Mouse (Mus musculus) liver (tissue): Measurements from ENCODE around the gene Olfr153.
"Not testable (repeated sequence)": the region's sequence is repeated elsewhere in the genome, so short reads cannot be mapped to it uniquely, and the experiment has no call there.

Source experiments
- DNase-seq: peaks from one replicate; pipeline ENCODE4 v3.0.0-alpha.2; 2020; ENCODE audit warnings: mixed read lengths

The Olfr153 gene

DNA sequence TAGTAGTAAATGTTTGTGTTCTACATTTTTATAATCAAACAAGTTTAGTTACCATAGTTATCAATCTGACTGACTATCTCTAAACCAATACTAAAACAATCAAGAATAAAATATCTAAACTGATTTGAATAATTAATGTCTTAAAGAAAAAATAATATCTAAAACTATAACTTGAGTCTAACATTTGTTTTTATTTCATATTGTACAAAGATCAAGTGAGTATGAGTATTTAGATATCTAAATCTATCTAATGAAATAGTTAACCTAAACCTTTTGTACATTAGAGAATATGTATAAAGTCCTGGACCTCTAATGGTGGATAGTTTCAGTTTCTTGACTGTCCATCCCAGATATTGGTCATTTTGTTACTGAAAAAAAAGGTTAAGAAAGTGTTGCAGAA, at the start of gene Olfr153:
Gene Olfr153, plus strand, starts transcription at position 301 of the 400 bp plus-strand sequence.
- DNase-seq = no peak

DNA sequence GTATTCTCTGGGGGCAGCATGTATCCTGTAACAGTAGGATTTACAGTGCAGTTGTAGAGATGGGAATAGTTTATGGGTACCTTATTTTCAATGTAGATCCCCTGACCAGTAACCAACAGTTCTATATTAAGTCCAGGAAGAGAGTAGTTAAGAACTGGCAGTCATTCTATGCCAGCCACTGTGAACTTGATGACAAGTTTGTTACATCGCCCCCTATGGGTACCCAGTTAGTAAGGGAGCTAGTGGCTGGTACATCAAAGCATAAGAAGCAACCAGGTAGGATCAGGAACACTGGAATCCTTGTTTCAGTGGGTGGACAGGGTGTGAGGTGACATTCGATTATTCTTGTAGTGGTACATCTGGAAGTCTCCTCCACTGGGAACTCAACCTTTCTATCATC, 49.3 kb upstream of the Olfr153 start:
- DNase-seq = no peak

DNA sequence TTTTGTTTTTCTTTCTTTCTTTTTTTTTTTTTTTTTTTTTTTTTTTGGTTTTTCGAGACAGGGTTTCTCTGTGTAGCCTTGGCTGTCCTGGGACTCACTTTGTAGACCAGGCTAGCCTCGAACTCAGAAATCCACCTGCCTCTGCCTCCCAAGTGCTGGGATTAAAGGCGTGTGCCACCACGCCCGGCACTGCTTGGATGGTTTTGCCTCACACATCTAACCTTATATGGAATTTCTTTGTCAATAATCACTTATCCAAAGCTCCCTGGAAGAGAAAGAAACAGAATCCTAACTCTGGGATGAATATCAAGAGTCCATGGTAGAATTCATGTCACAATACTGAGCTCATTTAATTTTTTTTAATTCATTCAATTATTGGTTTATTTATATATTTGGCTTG, 34.6 kb upstream of the Olfr153 start, which contains the start of gene Pramel7:
Gene Pramel7, minus strand, starts transcription at position 101 of the 400 bp plus-strand sequence.
- not testable (repeated sequence) for DNase-seq

DNA sequence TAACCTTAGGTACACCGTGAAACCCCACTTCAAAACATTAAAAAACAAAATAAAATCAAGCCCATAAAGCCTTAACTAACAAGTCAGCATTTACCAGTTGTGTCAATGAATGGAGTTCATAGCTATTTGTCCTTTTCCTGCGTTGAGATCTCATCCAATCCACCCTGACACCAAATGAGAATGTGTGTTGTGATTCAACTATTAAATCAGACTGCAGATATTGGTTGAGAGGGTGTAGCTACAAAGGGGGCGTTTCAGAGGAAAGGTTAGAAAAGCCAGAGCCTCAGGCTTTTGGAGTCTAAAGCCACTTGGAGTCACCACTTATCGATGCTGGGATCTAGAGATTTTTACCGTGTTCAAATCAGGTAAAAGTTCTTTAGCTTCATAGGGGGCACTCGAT, 25.3 kb upstream of the Olfr153 start, which contains the start of gene Pramel6:
Gene Pramel6, plus strand, starts transcription at position 301 of the 400 bp plus-strand sequence.
- DNase-seq = no peak

DNA sequence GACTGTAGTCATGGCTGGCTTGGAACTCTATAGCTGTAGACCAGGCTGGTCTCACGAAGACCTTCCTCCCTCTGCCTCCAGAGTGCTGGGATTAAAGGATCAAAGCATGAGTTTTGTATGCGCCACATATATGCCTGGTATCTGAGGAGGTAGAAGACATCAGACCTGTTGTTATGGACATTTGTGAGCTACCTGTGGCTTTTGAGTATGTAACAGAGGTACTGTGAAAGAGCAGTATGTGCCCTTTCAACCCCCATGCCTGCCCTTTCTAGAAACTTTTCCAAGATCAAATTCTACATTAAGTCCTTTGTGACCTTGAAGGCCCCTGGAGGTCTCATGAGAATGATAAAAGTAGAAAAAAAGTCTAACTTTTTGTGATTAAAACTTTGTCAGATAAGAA, 16.6 kb upstream of the Olfr153 start:
- no peak for DNase-seq

DNA sequence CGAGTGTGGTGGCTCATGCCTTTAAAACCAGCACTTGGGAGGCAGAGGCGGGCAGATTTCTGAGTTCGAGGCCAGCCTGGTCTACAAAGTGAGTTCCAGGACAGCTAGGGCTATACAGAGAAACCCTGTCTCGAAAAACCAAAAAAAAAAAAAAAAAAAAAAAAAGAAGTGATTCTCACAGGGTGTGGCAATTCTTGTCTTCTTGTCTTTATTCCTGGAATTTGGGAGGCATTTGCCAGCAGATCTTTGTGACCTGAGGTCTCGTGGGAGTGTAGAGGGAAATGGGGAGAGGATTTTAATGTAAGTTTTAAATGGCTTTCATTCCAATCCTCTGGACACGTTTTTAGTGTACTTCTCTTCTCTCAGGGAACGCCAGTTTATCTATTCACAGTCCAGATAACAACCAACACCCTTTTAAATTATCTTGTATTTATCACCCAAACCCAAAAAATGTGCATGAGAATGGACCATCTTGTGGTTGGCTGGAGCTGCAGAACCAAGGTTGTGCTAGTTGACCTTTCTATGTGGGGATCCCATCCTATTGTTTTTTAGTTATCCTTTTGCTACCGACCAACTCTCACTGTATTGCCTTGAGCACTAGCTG, 16.0 kb upstream of the Olfr153 start:
- no peak for DNase-seq

- DNase-seq = no peak
Observed at GRCm38 (mm10) chr2:87516581-87516980, 15.0 kb upstream of the Olfr153 start.

DNA sequence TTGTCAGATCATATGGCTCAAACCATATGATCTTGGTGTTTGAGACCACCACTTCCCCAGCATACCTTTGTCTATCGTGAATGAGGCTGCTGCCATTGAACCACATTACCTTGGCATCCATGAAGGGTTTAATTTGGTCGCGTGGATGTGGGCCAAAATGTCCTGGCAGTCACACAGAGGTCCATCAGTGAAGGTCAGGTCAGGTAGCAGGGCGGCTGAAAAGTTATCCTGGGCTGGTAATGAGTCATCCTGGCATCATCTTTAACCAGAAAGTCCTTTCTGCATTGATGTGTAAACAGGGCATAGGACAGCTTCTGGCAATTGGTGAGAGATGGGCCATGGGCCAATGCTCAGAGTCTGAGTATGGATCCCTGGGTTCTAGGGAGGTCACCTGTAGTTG, 10.9 kb upstream of the Olfr153 start:
- DNase-seq = no peak

DNA sequence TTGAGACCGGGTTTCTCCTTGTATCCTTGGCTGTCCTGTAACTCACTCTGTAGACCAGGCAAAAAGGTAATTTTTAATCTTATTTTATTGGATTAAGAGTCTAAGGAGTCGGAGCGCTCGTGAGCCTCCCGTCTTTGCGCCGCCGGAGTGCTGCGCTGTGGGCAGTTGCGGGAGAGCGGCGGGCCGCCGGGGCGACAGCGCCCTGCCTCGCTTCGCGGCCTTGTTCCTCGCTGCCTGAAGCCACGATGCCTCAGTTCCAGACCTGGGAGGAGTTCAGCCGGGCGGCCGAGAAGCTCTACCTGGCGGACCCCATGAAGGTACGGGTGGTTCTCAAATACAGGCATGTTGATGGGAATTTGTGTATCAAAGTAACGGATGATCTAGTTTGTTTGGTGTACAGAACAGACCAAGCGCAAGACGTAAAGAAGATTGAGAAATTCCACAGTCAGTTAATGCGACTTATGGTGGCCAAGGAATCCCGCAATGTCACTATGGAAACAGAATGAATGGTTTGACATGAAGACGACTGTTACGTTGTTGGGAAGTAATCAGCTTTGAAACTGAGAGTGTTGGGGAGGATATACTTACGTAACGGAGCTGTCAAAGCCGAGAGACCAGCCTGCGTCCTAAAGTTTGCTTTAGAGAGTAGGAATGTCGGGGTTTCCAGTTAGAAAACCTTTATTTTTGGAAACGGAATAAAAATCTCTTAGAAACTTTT, 5.5 kb upstream of the Olfr153 start:
- not testable (repeated sequence) for DNase-seq

GRCm38 (mm10) chr2:87534826-87535225, 3.2 kb downstream of the Olfr153 start:
- DNase-seq = no peak

- DNase-seq = no peak
Observed at GRCm38 (mm10) chr2:87545442-87545841, 13.8 kb downstream of the Olfr153 start, which contains the start of gene Olfr1128. Gene Olfr1128, minus strand, starts transcription at chr2:87545542.

DNA sequence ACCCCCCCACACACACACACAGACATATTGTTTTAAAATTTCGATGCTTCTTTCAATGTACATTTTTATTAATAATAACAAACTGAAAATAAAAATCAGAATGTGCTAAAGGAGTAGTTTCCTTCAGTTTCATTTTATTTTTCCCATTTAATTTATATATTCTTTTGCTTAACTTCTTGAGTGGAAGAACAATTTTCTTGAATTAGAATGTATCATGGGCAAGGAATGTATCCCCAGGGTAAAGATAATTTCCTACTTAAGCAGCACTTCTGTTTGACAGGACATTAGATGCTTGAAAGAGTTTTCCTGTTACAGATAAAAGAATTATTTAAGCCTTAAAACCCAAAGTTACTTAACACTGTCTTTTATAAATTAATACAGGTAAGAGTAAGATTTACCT, 42.0 kb downstream of the Olfr153 start, which contains the start of gene Olfr1129:
Gene Olfr1129, plus strand, starts transcription at position 301 of the 400 bp plus-strand sequence.
- DNase-seq = not testable (repeated sequence)
